Mouse (Mus musculus): ENCODE results near the gene Shld1.

Gene Shld1

GRCm38 (mm10) chr2:132692320-132692719, 5.6 kb downstream of the Shld1 start:
- no peak for DNase-seq (ENCODE audit: low spot score)

- DNase-seq (ENCODE audit: low spot score), result no peak
Observed at GRCm38 (mm10) chr2:132693980-132694379, 7.2 kb downstream of the Shld1 start.

GRCm38 (mm10) chr2:132695358-132696093, 8.8 kb downstream of the Shld1 start:
- DNase-seq (ENCODE audit: low spot score), result no peak

- no peak for DNase-seq (ENCODE audit: low spot score)
Observed at GRCm38 (mm10) chr2:132696519-132696918, 9.8 kb downstream of the Shld1 start.

- no peak for DNase-seq (ENCODE audit: low spot score)
Observed at GRCm38 (mm10) chr2:132697256-132697655, 10.5 kb downstream of the Shld1 start.

- no peak for DNase-seq (ENCODE audit: low spot score)
Observed at GRCm38 (mm10) chr2:132697695-132698094, 11.0 kb downstream of the Shld1 start.

GRCm38 (mm10) chr2:132698420-132698819, 11.7 kb downstream of the Shld1 start:
- no peak for DNase-seq (ENCODE audit: low spot score)

GRCm38 (mm10) chr2:132700921-132701320, 14.2 kb downstream of the Shld1 start:
- DNase-seq (ENCODE audit: low spot score), result no peak

- DNase-seq (ENCODE audit: low spot score), result peak; percentile 22
Observed at GRCm38 (mm10) chr2:132701451-132701886, 14.7 kb downstream of the Shld1 start.

GRCm38 (mm10) chr2:132705251-132705992, 18.7 kb downstream of the Shld1 start:
- no peak for DNase-seq (ENCODE audit: low spot score)

- no peak for DNase-seq (ENCODE audit: low spot score)
Observed at GRCm38 (mm10) chr2:132706309-132706708, 19.6 kb downstream of the Shld1 start.

GRCm38 (mm10) chr2:132710488-132710887, 23.8 kb downstream of the Shld1 start:
- DNase-seq (ENCODE audit: low spot score), result no peak

- DNase-seq (ENCODE audit: low spot score), result no peak
Observed at GRCm38 (mm10) chr2:132712061-132712460, 25.3 kb downstream of the Shld1 start.

- no peak for DNase-seq (ENCODE audit: low spot score)
Observed at GRCm38 (mm10) chr2:132714522-132714921, 27.8 kb downstream of the Shld1 start.

GRCm38 (mm10) chr2:132714946-132715345, 28.2 kb downstream of the Shld1 start:
- no peak for DNase-seq (ENCODE audit: low spot score)

GRCm38 (mm10) chr2:132715421-132716070, 28.8 kb downstream of the Shld1 start:
- DNase-seq (ENCODE audit: low spot score), result no peak

- no peak for DNase-seq (ENCODE audit: low spot score)
Observed at GRCm38 (mm10) chr2:132716154-132716553, 29.4 kb downstream of the Shld1 start.

- DNase-seq (ENCODE audit: low spot score), result no peak
Observed at GRCm38 (mm10) chr2:132716901-132717536, 30.3 kb downstream of the Shld1 start.

GRCm38 (mm10) chr2:132717537-132717912, 30.8 kb downstream of the Shld1 start:
- DNase-seq (ENCODE audit: low spot score), result no peak

GRCm38 (mm10) chr2:132720921-132721566, 34.3 kb downstream of the Shld1 start:
- no peak for DNase-seq (ENCODE audit: low spot score)

GRCm38 (mm10) chr2:132721844-132722243, 35.1 kb downstream of the Shld1 start:
- no peak for DNase-seq (ENCODE audit: low spot score)

- no peak for DNase-seq (ENCODE audit: low spot score)
Observed at GRCm38 (mm10) chr2:132723958-132724431, 37.3 kb downstream of the Shld1 start.
